Mouse (Mus musculus): ENCODE results near the gene Popdc3. TPM values are rescaled to one million over a fixed set of nuclear protein-coding genes. Genes with fewer than 3 reads are reported as not detected.
"Not testable (repeated sequence)": the region's sequence is repeated elsewhere in the genome, so short reads cannot be mapped to it uniquely, and the experiment has no call there.

Popdc3 gene
- polyA plus RNA-seq, 1 experiment from 2014 or later: 46.9 TPM

GRCm38 (mm10) chr10:45345217-45345616 is 167.3 kb downstream of the Popdc3 start:
- no peak overlapping the region for H3K4me3 ChIP-seq (ENCODE audit: low read length)
- H3K4me1 ChIP-seq (ENCODE audit: control insufficient read depth, insufficient read depth, low read length): no peaks in the 10 kb centered on the region; the same call in 1 of the 2 replicates
- peaks cover 6% of the 10 kb centered on the region for H3K9me3 ChIP-seq (replicated peaks; ENCODE audit: control insufficient read depth, low read length)
- no peak overlapping the region for H3K27ac ChIP-seq (ENCODE audit: low read length)
- no peak for ATAC-seq (replicated peaks; ENCODE audit: extremely low read depth, insufficient read depth, low FRiP score)
- no peak overlapping the region for H3K4me2 ChIP-seq (ENCODE audit: low read depth, low read length)
- WGBS: 86% methylated on average over 9 of the region's 9 CpGs
- peaks cover 46% of the 10 kb centered on the region for H3K36me3 ChIP-seq (ENCODE audit: control insufficient read depth, insufficient read depth)
- no peak overlapping the region for H3K9ac ChIP-seq (ENCODE audit: low read length)
- no peaks in the 10 kb centered on the region for H3K27me3 ChIP-seq (ENCODE audit: control insufficient read depth, insufficient read depth, low read length)

- not testable (repeated sequence) for H3K27me3 ChIP-seq (ENCODE audit: control insufficient read depth, insufficient read depth, low read length); H3K9me3 ChIP-seq (replicated peaks; ENCODE audit: control insufficient read depth, low read length); H3K9ac ChIP-seq (ENCODE audit: low read length); H3K4me1 ChIP-seq (ENCODE audit: control insufficient read depth, insufficient read depth, low read length); H3K4me2 ChIP-seq (ENCODE audit: low read depth, low read length); H3K27ac ChIP-seq (ENCODE audit: low read length); H3K4me3 ChIP-seq (ENCODE audit: low read length); ATAC-seq (replicated peaks; ENCODE audit: extremely low read depth, insufficient read depth, low FRiP score)
- peaks cover 42% of the 10 kb centered on the region for H3K36me3 ChIP-seq (ENCODE audit: control insufficient read depth, insufficient read depth)
- WGBS: 82% methylated on average over 3 of the region's 3 CpGs
These were observed 170.2 kb downstream of the Popdc3 start for GRCm38 (mm10) chr10:45348143-45348542.

- ATAC-seq (replicated peaks; ENCODE audit: extremely low read depth, insufficient read depth, low FRiP score): no peak
- peaks cover 28% of the 10 kb centered on the region for H3K36me3 ChIP-seq (ENCODE audit: control insufficient read depth, insufficient read depth)
These were observed 178.2 kb downstream of the Popdc3 start for GRCm38 (mm10) chr10:45356091-45356490.

GRCm38 (mm10) chr10:45363396-45363795 is 185.5 kb downstream of the Popdc3 start:
- 31% methylated on average over 5 of the region's 5 CpGs for WGBS
- ATAC-seq (replicated peaks; ENCODE audit: extremely low read depth, insufficient read depth, low FRiP score): peak; percentile 61
- H3K36me3 ChIP-seq (ENCODE audit: control insufficient read depth, insufficient read depth): peaks cover 12% of the 10 kb centered on the region

More at GRCm38 (mm10) chr10:45356091-45356490, 178.2 kb downstream of the Popdc3 start:
- Histone ChIP-seq H3K9ac (ENCODE audit: low read length) (no peak overlapping the region), H3K9me3 (replicated peaks; ENCODE audit: control insufficient read depth, low read length) (no peaks in the 10 kb centered on the region), H3K4me1 (ENCODE audit: control insufficient read depth, insufficient read depth, low read length) (no peaks in the 10 kb centered on the region), H3K27ac (ENCODE audit: low read length) (no peak overlapping the region), H3K4me2 (ENCODE audit: low read depth, low read length) (no peak overlapping the region), H3K27me3 (ENCODE audit: control insufficient read depth, insufficient read depth, low read length) (no peaks in the 10 kb centered on the region), H3K4me3 (ENCODE audit: low read length) (no peak overlapping the region)
- 89% methylated on average over 6 of the region's 6 CpGs for WGBS

GRCm38 (mm10) chr10:45366987-45367705 is 189.2 kb downstream of the Popdc3 start:
- H3K9ac ChIP-seq (ENCODE audit: low read length): no peak overlapping the region
- H3K4me3 ChIP-seq (ENCODE audit: low read length): no peak overlapping the region
- H3K27me3 ChIP-seq (ENCODE audit: control insufficient read depth, insufficient read depth, low read length): no peaks in the 10 kb centered on the region
- H3K9me3 ChIP-seq (replicated peaks; ENCODE audit: control insufficient read depth, low read length): no peaks in the 10 kb centered on the region
- H3K4me2 ChIP-seq (ENCODE audit: low read depth, low read length): no peak overlapping the region
- 83% methylated on average over 17 of the region's 17 CpGs for WGBS
- H3K4me1 ChIP-seq (ENCODE audit: control insufficient read depth, insufficient read depth, low read length): peaks cover 15% of the 10 kb centered on the region
- H3K36me3 ChIP-seq (ENCODE audit: control insufficient read depth, insufficient read depth): peaks cover 11% of the 10 kb centered on the region; the same call in 1 of the 2 replicates
- ATAC-seq (replicated peaks; ENCODE audit: extremely low read depth, insufficient read depth, low FRiP score): no peak
- no peak overlapping the region for H3K27ac ChIP-seq (ENCODE audit: low read length)

More at GRCm38 (mm10) chr10:45363396-45363795, 185.5 kb downstream of the Popdc3 start:
- H3K9ac ChIP-seq (ENCODE audit: low read length): peak overlapping the region; percentile 28; the same call in 1 of the 2 replicates
- no peak overlapping the region for H3K4me3 ChIP-seq (ENCODE audit: low read length)
- no peak overlapping the region; the same call in 1 of the 2 replicates for H3K4me2 ChIP-seq (ENCODE audit: low read depth, low read length)
- no peaks in the 10 kb centered on the region for H3K27me3 ChIP-seq (ENCODE audit: control insufficient read depth, insufficient read depth, low read length)
- H3K27ac ChIP-seq (ENCODE audit: low read length): peak overlapping the region; percentile 90
- H3K9me3 ChIP-seq (replicated peaks; ENCODE audit: control insufficient read depth, low read length): no peaks in the 10 kb centered on the region
- H3K4me1 ChIP-seq (ENCODE audit: control insufficient read depth, insufficient read depth, low read length): peaks cover 24% of the 10 kb centered on the region

Other genes starting within 250 kb of the Popdc3 start
- gene Prep, start 110.9 kb upstream of the Popdc3 start, polyA plus RNA-seq (2015; fragmentation: Nextera tagmentation; extraction: Ambion mirVana): 26.3 and 28.4 TPM in 2 replicates
- 116 and 122 TPM in 2 replicates for gene Bves, start 157.7 kb downstream of the Popdc3 start, polyA plus RNA-seq (2015; fragmentation: Nextera tagmentation; extraction: Ambion mirVana)